Mouse (Mus musculus) regulatory T cell (primary cell): ENCODE results near the gene Gm5795.
"Not testable (repeated sequence)": the region's sequence is repeated elsewhere in the genome, so short reads cannot be mapped to it uniquely, and the experiment has no call there.

Experiments used
- in situ Hi-C: fragments of 300-600 bp; cut with MboI, MseI; formaldehyde crosslinking; loops from one replicate; pipeline ENCODE4 v1.15.1; 2025; ENCODE audit warnings: high pct_unique_total_duplicates

Gene Gm5795

GRCm38 (mm10) chr14:3187955-3188354 is at the start of gene Gm5795:
TSS of gene Gm5795 (plus strand) at chr14:3188255.
- in situ Hi-C loops, result not testable (repeated sequence)

GRCm38 (mm10) chr14:3208272-3209152 is 20.5 kb downstream of the Gm5795 start, which contains the start of gene D830030K20Rik:
TSS of gene D830030K20Rik (plus strand) at chr14:3208488.
- in situ Hi-C loops, result not testable (repeated sequence)

GRCm38 (mm10) chr14:3209367-3209766 is 21.3 kb downstream of the Gm5795 start:
- in situ Hi-C loops, result not testable (repeated sequence)
